Mouse (Mus musculus) stomach, adult 2 months (tissue): ENCODE measurements around the gene Tbccd1. TPM values are rescaled to one million over a fixed set of nuclear protein-coding genes. Genes with fewer than 3 reads are reported as not detected.

Experiments
- polyA plus RNA-seq: library from polyadenylated mRNA; depleted of rRNA; stranded (reverse); fragments of >200 nt; gene quantifications from 2 replicates; pipeline ENCODE4 v1.2.3, GENCODE M21; 2012; rRNA removed

The Tbccd1 gene
- 2.0 and 3.2 TPM in 2 replicates for polyA plus RNA-seq

GRCm38 (mm10) chr16:22857431-22858113 lies at the start of gene Tbccd1, which contains the start of gene Dnajb11:
Gene Tbccd1, minus strand, starts transcription at chr16:22857669.
Gene Dnajb11, plus strand, starts transcription at chr16:22857845.

GRCm38 (mm10) chr16:22890683-22891510 lies 33.4 kb upstream of the Tbccd1 start, which contains the start of gene Ahsg:
Gene Ahsg, plus strand, starts transcription at chr16:22891277.

GRCm38 (mm10) chr16:22811477-22811876 lies 46.0 kb downstream of the Tbccd1 start, which contains the start of gene Crygs:
Gene Crygs, minus strand, starts transcription at chr16:22811577.

Other genes starting within 250 kb of the Tbccd1 start
- gene Dgkg, start 200.4 kb downstream of the Tbccd1 start, polyA plus RNA-seq, result 0.09 and 0.19 TPM in 2 replicates
- gene Crygs, start 46.1 kb downstream of the Tbccd1 start, polyA plus RNA-seq, result not detected in 2 replicates
- gene Dnajb11, start 176 bp upstream of the Tbccd1 start, polyA plus RNA-seq, result 7.0 and 12.0 TPM in 2 replicates
- gene Ahsg, start 33.6 kb upstream of the Tbccd1 start, polyA plus RNA-seq, result 1.8 and 2.2 TPM in 2 replicates
- gene Fetub, start 60.7 kb upstream of the Tbccd1 start, polyA plus RNA-seq, result 13.9 and 27.8 TPM in 2 replicates
- not detected in 2 replicates for gene Hrg, start 93.4 kb upstream of the Tbccd1 start, polyA plus RNA-seq
- gene Kng2, start 171.8 kb upstream of the Tbccd1 start, polyA plus RNA-seq, result 0.04 TPM in 1 of 2 replicates, not detected in the other
- not detected in 2 replicates for gene Kng1, start 200.2 kb upstream of the Tbccd1 start, polyA plus RNA-seq
- 7.3 and 11.4 TPM in 2 replicates for gene Eif4a2, start 249.8 kb upstream of the Tbccd1 start, polyA plus RNA-seq